Mouse (Mus musculus): ENCODE data around the gene Gmnn.
"Not testable (repeated sequence)": the region's sequence is repeated elsewhere in the genome, so short reads cannot be mapped to it uniquely, and the experiment has no call there.

Gene Gmnn

DNA sequence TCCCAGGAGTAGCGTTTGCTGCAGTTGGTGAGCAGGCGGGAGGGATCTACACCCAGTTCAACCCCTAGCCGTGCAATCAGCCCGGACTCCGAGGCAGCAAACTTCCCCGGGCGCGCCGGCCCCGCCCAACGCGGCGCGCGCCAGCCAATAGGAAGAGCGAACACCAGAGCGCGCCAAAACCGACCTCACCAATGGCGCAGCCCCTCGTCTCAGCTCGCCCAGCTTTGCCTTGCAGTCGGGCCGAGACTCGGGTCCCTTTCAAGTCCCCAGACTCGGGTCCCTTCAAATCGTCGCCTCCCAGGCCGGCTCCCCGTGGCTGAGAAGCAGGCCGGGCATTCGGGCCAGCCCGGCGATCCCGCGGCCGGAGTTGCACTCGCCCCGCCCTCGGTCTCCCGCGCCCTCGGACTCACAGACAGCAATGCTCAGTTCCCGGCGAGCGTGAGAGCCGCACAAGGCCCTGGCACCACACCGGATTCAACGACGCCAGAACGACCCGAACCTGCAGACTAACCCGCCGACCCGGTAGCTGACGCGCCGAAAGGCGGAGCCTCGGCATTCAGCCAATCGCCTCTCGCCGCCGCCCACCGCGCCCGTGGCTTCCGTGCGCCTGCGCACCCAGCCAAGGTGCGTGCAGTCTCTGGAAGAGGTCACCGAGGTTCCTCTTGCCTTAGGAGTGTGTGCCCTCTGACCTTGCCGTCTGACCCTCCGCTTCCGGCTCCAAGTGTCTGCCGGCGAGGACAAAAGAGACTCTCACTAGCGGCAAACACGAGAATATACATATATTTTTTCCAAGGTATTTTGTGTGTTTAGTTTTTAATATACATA, at the start of gene Gmnn:
Gene Gmnn (minus strand): TSS at position 521 of the 825 bp plus-strand sequence.
- peak; percentile 80 for DNase-seq

DNA sequence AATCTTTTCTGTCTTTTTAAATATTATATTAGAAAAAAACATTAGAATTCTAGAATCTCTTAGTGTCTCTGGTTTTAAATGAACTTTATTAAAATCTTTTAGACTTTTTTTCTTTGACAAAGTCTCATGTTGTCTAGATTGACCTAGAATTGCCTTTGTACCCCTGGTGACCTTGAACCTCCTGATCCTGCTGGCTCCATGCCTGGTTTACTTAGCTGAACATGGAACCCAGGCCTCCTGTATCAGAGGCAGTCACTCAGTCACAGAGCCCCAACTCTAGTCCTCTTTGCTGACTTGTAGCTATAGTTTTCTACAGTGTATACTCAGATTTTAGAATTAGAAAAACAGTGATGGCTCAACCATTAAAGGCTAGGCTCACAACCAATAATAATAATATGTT, 44.4 kb upstream of the Gmnn start:
- DNase-seq = no peak

DNA sequence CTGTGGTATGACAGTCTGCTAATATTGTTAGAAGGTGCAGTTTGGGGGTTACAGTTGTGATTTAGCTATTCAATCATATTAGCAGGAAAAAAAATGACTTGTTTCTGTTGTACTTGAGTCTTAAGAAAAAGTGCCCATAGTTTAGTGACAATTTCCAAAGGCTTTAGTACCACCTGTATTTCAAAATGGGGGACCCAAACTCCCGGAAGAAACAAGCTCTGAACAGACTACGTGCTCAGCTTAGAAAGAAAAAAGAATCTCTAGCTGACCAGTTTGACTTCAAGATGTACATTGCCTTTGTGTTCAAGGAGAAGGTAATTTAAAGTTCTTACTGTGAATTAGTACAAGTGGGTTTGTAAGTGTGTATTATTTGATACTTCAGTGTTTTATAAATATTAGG, 41.5 kb upstream of the Gmnn start:
- DNase-seq = no peak

DNA sequence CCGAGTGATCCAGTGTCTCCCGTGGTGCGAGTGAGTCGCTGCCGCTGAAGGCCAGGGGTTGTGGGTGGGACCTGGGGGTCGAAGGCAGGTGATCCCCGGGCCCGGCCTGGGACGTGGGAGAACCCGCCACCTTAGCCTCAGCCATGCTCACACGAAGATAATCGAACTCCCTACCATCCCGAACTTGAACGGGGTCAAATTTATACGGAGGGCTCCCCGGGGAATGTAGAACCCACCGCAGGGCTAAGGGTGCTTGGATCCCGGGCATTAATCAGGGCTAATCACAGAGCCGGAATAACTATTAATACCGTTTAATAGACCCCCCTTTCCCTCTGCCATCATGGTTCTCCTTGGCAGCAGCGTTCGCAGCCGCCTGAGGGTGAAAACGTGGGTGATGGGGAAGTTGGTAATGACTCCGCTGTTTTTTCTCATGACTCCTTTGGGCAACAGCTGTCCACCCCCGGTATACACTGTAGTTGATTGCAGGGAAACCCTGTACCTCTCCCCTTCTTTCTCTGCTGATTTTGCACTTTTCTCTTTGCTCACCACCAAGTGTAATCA, 40.5 kb upstream of the Gmnn start:
- peak; percentile 37 for DNase-seq

DNA sequence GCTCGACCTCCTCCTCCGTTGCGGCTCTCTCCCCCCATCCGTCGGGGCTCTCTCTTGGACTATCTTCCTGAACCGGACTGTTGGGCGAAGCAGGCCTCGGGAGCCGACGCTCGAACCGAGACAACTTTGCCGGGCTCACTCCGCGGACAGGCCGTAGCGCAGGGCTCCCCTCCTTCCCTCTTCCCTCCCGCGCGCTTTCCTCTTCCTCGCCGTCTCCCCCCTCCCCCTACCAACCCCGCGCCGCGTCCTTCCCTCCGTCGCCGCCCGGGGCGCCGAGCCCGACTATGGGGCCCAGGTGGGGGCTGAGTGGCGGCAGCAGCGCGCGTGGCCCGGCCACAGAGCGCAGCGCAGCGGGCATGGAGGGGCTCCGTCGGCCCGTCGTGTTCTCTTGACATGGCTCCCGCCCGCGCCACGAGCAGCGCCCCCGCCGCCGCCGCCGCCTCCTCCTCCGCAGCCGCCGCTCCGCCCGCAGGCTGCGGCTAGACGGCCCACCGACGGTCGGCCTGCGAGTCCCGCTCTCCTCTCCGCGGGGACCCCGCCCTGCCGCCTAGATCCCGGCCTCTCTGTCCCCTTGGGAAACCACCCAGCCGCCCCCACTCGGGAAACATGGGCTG, 39.7 kb upstream of the Gmnn start, which contains the start of gene BC005537:
Gene BC005537 (plus strand): TSS at position 350 of the 614 bp plus-strand sequence.
- peak; percentile 57 for DNase-seq

DNA sequence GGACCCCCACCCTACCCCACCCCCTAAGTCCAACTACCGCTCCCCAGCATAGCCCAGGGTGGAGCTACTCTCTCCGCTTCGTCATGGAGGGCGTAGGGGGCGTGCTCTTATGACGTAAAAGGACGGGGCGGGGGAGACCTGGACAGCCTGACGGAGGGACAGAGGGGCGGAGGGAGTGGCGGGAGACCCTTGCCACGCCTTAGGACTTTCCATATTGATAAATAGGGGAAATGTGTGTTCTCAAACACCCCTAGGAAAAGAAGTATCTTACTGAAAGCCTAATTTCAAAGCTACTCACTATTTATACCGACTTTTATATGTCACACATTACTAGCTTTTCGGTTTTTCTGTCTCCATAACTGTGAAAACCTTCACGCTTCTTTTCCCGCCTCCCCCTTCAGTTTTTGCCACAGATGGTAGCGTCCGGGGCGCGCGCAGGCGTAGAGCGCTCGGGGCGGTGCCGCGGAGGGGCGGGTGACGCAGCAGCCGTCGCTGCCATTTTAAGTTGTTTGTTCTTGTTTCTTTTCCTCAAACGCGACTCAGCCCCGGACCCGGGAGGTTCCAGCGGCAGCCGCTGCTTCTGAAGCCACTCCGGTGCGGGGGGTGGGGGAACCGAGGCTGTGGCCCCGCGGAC, 39.1 kb upstream of the Gmnn start:
- DNase-seq = peak; percentile 96

DNA sequence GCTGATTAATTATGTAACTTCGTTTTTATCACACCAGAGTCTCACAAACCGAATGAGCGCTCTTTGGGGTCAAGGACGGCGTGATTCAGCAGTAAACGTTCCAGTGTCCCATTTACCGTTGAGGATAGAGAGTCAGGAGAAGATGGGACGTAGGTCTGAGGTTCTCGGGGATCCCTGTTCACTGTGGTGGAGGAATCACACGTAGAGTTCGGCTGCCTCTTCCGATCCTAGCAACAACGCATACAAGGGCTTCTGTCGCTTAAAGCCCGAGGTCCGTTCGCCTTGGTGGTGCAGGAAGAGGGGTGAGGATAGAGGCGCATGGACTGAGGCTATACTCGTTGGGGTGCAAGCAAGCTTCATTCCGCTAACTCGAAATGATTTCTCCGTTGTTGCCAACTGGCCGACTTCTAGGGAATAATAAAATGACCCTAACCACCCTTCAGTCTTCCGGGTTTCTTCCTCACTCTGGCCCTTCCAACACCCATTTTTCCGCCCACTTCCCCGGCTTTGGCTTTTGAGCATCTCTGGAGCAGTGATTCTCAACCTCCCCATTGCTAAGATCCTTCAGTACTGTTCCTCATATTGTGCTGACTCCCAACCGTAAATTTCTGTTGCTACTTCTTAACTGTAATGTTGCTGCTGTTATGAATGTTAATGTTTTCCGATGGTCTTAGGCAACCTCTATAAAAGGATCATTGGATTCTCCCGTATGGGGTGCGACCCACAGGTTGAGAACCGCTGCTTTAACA, 38.4 kb upstream of the Gmnn start:
- peak; percentile 63 for DNase-seq

DNA sequence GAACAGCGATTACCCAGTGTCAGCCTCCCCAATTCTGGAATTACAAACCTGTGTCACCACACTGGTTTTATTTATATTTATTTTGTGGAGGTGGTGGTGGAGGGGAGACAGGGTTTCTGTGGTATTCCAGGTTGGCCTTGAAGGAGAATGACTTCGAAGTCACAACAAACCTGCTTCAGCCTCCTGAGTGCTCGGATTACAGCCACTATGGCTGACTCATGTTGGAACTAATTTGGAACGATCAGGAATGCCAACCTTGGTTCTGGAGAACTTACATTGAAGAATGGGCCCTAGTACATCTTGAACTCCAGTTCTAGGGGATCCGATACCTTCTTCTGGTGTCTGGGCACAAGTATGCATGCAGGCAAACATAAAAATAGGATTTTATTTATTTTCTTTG, 37.7 kb upstream of the Gmnn start:
- DNase-seq = no peak

DNA sequence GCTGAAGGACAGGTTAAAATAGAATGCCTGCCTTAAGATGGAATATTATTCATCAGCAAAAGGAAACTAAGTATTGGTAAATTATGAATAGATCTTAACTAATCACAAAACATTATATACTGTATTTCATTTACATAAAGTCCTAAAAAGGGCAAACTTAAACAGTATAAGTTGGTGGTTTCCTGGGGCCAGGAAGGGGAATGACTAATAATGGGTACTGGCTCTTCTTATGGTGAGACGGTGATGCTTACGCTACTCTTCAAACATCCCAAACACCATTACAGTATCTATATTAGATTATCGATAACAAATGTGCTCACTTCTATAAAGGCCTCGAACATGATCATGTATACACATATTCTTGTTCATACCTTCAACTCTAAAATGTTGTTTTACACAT, 37.0 kb upstream of the Gmnn start:
- DNase-seq = no peak

DNA sequence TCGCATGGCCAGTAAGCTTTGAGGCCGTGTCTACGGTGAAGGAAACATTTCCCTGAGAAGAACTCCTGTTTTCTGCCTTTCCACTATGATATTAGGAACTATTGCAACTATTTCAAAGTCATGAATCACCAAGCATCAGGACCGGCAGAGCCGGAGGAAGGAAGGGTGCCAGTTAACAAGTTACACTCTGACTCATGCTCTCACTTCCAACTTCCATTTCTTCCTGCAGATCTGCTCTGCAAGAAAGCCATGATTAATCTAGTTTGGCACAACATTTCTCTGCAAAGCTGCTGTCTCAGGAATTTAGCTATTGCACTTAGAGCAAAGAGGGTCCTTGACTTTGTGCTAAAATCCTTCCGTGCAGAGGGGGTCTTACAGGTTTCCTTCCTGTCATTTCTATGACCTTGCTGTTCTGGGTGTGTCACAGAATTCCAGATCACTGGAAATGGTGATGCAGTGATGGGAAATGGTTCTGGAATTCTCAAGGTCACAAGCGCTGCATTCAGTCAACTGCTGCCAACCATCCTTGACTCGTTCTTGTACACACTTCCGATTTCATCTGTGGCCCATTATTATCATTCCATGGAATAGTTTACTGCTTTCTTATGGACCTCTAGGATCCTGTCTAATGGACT, 30.8 kb upstream of the Gmnn start:
- no peak for DNase-seq

DNA sequence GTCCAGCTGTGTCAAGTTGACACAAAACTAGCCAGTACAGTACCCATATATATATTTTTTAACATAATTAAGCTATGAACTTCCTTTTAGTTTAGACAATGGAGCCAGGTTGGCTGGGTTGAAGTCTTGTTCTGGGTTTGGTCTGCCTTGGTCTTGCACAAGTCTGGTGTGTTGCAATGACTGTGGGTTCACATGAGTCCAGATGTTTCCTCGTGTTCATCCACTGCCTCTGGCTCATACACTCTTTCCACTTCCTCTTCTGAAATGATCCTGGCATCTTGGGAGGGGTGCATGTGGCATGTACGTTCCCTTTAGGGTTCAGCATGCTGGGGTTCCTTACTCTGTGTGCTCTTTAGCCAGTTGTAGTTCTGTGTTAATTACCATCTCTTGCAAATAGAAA, 29.6 kb upstream of the Gmnn start:
- no peak for DNase-seq

DNA sequence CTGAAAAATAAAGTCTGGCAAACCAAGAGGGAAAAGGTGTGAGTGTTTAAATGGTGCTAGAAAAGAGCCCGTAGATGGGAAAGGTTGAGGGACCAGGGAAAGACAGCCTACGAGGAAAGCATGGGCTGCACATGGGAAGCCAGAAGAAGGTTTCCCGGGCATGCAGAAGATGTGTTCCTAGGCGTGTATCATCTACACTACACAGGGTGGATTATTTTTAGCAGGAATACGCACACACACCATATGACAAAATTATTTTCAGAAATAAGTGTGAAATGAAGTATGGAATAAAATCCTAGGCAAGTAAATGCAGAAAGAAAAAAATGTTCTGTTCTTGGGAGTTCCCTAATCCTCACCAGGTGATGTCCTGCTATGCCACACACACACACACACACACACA, 25.8 kb upstream of the Gmnn start:
- DNase-seq = no peak

DNA sequence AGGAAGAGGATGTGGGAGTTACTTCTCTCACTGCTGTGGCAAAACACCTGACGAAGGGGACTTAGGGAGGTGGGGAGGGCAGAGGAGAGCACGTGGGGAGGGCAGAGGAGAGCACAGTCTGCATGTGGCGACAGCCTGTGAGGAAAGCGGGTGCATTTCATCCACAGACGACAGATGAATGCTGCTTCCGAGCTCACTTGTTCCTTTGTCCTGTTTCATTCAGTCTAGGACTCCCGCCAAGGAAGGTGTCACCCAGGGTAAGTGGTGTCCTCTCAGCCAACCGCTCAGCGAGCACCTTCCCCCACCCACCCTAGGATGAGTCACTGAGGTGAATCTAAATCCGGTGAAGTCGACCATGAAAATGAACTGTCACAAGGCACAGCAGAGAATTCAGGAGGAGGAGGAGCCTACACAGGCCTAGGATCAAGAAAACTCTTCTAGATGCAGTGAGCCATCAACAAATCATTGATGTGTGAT, 24.3 kb upstream of the Gmnn start:
- DNase-seq = peak; percentile 63

DNA sequence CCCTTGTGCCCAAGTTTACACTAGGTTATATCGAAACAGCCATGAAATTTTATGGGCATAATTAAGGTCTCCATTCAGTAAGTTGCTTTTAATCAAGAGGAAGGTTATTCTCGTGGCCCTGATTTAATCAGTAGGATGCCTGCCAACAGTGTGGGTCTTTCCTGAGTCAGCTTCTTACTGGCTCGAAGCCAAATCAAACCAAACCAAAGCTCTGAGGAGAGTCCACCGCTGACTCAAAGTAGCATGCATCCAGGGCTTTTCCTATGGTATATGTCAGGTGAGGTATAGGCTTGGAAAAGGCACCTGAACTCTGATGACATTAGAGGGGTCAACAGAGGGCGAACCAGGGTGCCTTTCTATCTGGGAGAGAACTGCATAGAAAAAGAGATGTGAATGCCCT, 20.2 kb upstream of the Gmnn start:
- DNase-seq = no peak

DNA sequence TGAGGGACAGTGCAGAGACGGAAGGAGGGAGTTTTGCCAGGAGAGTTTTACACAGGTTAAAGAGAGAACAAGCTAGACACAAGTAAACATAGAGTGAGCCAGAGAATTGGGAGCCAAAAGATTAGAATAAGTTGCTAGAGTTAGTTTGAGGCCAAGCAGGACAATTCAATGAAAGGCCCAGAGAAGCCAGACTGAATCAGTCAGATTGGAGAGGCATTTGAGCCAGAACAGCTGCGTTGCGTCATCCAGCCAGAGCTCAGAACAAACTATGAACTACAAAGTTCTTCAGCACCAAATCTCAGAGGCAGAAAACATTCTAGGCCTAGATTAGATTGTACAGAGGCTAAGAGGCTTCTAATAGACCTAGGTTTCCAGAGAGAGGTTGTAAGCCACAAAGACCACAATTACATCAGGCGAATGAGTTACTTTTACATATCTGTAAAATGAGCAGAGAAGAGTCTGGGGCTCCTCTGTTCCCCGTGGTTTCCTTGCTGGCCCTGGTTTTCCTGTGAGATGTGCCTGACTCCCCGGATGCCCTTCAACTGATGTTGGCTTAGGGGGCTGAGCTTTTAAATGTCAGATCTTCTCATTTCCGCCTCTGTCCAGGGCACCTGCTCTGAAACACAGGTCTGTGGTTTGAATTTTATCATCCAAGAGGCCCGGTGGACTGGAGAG, 17.1 kb upstream of the Gmnn start:
- no peak for DNase-seq

DNA sequence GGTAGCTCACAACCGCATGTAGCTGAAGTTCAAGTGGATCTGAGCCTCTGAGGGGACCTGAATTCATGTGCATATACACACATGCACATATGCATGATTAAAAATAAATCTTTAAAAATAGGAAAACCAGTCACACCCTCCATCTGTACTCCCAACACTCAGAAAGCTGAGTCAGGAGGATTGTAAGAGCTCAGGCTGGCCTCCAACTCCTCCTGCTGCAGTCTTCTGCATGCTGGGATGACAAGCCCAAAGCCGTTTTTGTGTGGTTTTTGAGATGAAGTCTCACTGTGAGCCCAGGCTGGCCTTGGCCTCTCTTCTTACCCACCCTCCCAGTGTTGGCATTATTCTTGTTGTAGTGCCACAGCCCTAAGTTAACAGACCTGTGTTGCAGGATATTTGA, 16.3 kb upstream of the Gmnn start:
- DNase-seq = no peak

DNA sequence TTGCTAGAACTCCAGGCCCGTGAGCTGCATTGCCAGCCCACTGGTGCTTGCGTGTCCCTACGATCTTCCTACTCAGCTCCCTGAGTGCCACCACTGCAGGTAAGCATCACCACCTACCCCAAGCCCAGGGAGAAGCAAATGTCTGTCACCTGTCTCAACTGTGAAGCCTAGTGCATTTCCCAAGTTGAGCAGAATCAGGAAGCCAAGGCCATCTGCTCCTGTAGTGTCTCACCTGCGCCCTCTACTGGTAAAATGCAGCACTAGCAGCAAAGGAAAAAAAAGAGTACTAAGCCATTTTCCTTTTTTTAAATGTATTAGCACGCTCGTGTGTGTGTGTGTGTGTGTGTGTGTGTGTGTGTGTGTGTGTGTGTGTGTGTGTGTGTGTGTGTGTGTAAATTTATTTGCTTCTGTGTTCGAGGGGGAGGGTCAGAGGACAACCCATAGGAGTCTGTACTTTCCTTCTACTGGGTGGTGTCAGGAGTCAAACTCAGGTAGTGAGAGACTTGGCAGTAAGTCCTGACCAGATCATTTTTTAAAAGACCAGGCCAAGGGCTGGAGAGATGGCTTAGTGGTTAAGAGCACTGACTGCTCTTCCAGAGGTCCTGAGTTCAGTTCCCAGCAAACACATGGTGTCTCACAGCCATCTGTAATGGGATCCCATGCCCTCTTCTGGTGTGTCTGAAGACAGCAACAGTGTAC, 14.6 kb upstream of the Gmnn start:
- peak; percentile 45 for DNase-seq

DNA sequence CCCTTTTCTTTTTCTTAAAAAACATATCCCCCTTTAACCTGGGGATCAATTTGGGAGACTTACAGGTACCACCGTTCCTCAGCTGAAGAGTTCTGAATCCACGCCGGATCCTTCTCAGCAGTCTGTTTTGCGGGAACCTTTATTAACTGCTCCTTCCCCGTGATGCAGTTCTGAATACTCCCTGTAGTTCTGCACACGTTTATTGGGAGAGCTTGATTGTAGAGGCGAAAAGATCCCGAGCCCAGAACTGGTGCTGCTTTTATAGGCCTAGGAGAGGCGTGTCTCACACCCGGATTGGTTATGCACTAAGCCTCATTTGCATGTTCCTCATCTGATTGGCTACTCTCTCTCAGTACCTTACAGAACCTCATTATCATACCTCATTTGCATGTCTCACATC, 9.8 kb upstream of the Gmnn start:
- not testable (repeated sequence) for DNase-seq

DNA sequence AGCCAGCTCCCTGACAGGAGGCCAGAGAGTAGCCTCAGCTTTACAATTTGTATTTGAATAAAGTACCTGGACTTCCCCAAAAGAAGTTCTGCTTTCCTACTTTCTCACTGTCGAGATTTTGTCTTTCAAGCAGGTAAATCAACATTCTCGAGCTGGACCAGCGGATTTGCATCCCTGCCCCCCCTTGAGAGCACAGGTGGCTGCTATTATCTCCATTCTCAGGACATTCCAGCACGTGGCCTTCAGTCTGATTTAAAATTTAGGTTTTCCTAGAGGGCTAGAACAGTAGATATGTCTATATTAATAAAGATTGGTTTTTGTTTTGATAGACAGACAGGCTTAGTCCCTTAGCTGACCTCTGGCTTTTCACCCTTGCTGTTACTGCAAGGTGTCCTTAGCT, 6.1 kb upstream of the Gmnn start:
- not testable (repeated sequence) for DNase-seq

DNA sequence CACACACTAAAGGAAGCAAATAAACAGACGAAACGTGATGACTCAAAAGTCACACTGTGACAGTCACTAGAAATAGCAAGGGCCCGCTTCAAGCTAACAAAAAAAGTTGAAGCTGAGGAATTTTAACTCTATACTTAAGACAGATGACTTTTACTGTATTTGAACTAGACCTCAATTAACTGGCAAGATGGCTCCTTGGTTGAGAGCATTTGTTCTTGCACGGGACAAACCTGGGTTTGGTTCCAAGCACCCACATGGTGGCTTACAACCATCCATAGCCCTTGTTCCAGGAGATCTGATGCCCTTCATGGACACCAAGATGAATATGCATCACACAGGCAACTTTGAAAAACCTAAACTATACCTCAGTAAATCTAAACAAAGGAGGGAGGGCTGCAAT, 531 bp upstream of the Gmnn start:
- DNase-seq = no peak

DNA sequence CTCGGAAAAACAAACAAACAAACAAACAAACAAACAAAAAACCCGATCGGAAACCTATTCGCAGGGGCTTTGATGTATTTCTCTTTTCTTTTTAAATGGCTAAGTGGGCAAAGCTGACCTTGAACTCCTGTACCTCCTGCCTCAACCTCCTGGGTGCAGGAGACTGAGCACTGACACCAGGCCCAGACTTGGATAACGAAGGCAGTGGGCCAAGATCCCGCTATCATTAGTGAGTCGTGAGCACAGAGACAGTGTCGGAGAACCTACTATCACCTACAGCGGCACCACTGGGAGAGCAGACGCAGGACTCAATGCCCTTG, 680 bp downstream of the Gmnn start:
- no peak for DNase-seq
